Mouse (Mus musculus): Measurements from ENCODE around the gene Adi1.

DNA sequence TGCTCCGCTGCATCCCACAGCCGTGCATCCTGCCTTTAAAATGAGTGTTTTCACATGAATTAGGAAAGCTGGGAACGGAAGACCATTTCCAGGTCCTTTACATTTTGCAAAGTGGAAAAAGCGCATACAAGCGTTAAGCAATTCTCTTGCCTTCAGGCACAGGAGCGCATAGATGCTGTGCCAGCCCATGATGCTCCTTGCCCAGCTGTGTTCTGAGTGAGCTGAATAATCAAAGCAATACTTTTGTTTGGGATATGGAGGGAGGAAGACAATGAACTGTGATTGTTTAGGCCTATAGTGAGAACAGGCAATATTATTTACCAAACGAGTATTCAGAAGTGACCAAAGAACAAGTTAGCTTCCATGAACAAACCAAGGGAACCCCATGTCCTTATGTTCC lies 15.7 kb downstream of the Adi1 start:
- TF ChIP-seq CTCF (IDR thresholded peaks at IDR 0.05; ENCODE audit: insufficient read depth, low read length), result no peak
- no peak for TF ChIP-seq POLR2A (IDR thresholded peaks at IDR 0.05; ENCODE audit: borderline replicate concordance, extremely low read depth, low read depth, low read length)

Measured in lung, adult 2 months (tissue).